18 mouse cellular contexts compared by ENCODE assay signal in genomic region chr2:10365081-10365480, GRCm38 (mm10).
"Had no signal": no experiment of that assay in that cellular context is flagged by ENCODE, and none has a peak within 500 bp of the region (broad histone marks: within the 10 kb centered on the region; RNA-seq: fewer than 3 reads in every experiment).

No protein-coding gene starts in this region.

- H3K4me1 ChIP-seq: liver, embryonic 13.5 days; midbrain, embryonic 12.5 days; midbrain, embryonic 15.5 days; neural tube, embryonic 12.5 days; neural tube, embryonic 15.5 days; stomach, embryonic 15.5 days had no signal

- DNase-seq: kidney, adult 2 months; kidney, postnatal 25 days; layer of hippocampus, postnatal 36 days; liver, embryonic 13.5 days; lung, adult 2 months; lung, postnatal 14 days; lung, postnatal 4 days; right cerebral cortex, postnatal 25 days; spleen, adult 18-20 months; thymus, adult 18-20 months; thymus, postnatal 36 days had no signal

- H3K4me3 ChIP-seq: layer of hippocampus, adult 2 months; left cerebral cortex, adult 2 months; liver, embryonic 13.5 days; midbrain, embryonic 12.5 days; midbrain, embryonic 15.5 days; neural tube, embryonic 12.5 days; neural tube, embryonic 15.5 days; stomach, embryonic 15.5 days had no signal

- H3K36me3 ChIP-seq: liver, embryonic 13.5 days; midbrain, embryonic 12.5 days; midbrain, embryonic 15.5 days; neural tube, embryonic 12.5 days; neural tube, embryonic 15.5 days; stomach, embryonic 15.5 days had no signal

- H3K9me3 ChIP-seq: liver, embryonic 13.5 days; midbrain, embryonic 12.5 days; midbrain, embryonic 15.5 days; neural tube, embryonic 12.5 days; neural tube, embryonic 15.5 days; stomach, embryonic 15.5 days had no signal
